Mouse (Mus musculus): Measurements from ENCODE around the gene Ckm.

Ckm gene

DNA sequence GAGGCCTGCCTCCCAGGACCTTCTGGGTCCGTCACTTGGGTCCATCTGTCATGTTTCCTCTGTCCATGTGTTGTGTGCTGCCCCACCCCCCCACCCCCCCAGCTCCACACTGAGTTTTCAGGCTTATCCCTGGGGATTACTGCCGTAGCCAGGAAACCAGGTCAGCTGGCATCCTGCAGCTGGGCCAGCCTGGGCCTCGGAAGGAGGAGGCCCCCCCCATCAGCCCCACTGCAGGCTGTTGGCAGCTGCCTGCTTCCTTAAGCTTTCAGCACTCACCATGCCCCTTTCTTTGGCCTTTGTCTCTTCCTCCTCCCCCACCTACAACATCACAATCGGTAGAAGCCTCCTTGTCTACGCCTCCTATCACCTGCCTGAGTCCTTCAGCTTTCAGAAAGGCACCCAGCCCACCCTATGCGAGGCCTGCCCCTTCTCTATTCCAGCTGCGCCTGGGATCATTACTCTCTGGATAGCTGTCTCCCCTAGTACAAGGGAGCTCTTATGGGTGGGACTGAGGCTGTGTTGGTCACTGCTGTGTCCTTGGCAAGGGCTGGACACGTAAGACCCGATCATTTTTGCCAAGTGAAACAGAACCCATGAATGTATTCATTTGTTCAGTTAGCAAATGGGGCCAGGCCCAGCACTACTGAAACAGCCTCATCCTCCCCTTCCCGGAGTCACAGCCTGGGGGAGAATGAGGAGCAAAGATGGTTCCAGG is 15.7 kb upstream of the Ckm start:
- peak; percentile 93 for DNase-seq

- DNase-seq = no peak
Measured at GRCm38 (mm10) chr7:19394484-19394883, 10.1 kb upstream of the Ckm start.

GRCm38 (mm10) chr7:19399496-19400280 is 4.9 kb upstream of the Ckm start:
- peak; percentile 82 for DNase-seq

GRCm38 (mm10) chr7:19400946-19401345 is 3.6 kb upstream of the Ckm start:
- DNase-seq = no peak

GRCm38 (mm10) chr7:19402535-19403112 is 2.0 kb upstream of the Ckm start:
- peak; percentile 65 for DNase-seq

DNA sequence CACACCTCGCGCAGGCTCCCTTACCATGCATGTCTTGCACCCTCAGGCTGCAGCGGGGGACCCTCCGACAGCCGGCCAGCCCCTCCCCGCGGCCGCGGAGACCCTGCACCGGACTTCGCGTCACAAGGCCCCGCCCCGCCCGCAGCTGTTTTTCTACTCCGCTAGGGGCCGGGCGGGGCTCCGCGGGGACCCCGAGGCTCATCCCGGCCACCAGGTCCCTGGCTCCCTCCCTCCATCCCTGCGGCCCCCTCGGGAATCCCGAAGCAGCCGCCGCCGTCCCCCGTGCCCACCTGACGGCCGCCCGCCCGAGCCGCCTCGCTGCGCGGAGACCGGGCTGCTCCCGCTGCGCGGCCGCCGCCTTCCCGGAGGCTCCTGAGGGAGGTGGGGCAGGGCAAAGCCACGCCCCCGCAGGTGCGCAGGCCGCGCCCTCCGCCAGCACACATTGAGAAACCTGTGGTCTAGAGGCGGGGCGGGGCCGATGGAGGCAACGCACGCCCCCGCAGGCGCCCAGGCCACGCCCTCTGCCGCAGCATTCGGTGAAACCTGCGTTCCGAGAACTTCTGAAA is 762 bp upstream of the Ckm start, which contains the start of gene Klc3:
TSS of gene Klc3 (minus strand) at position 374 of the 566 bp plus-strand sequence.
- DNase-seq = peak; percentile 65

DNA sequence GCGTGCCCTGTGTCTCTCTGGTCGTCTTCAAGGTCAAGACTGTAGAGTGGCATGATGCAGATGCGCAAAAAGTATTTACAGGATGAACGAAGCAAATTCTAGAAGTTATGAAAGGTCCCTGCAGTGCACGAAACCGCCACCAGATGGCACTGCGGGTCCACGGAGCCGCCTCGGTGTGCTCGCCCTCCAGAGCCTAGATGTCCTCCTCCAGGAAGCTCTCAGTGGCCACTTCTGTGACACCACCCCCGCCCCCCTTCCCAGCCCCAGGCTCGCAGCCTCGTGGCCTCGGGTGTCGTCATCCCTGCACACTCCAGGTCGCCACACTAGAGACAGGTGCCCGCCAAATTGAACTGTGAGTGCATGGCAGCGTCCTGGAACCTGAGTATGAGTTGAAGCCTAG is 841 bp downstream of the Ckm start:
- peak; percentile 86 for DNase-seq

DNA sequence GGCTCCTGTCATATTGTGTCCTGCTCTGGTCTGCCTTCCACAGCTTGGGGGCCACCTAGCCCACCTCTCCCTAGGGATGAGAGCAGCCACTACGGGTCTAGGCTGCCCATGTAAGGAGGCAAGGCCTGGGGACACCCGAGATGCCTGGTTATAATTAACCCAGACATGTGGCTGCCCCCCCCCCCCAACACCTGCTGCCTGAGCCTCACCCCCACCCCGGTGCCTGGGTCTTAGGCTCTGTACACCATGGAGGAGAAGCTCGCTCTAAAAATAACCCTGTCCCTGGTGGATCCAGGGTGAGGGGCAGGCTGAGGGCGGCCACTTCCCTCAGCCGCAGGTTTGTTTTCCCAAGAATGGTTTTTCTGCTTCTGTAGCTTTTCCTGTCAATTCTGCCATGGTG is 5.2 kb downstream of the Ckm start:
- peak; percentile 24 for DNase-seq

DNA sequence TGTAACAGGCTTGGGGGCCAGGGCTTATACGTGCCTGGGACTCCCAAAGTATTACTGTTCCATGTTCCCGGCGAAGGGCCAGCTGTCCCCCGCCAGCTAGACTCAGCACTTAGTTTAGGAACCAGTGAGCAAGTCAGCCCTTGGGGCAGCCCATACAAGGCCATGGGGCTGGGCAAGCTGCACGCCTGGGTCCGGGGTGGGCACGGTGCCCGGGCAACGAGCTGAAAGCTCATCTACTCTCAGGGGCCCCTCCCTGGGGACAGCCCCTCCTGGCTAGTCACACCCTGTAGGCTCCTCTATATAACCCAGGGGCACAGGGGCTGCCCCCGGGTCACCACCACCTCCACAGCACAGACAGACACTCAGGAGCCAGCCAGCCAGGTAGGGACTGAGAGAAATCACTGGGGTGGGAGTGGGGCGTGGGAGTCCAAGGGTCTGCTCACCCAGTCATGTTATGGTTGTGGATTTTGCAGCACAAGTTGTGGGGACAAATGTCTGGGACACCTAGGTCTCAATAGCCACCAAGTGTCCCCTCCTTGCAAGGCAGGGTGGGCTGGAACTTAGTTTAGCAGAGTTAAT is 6.3 kb downstream of the Ckm start:
- no peak for DNase-seq

DNA sequence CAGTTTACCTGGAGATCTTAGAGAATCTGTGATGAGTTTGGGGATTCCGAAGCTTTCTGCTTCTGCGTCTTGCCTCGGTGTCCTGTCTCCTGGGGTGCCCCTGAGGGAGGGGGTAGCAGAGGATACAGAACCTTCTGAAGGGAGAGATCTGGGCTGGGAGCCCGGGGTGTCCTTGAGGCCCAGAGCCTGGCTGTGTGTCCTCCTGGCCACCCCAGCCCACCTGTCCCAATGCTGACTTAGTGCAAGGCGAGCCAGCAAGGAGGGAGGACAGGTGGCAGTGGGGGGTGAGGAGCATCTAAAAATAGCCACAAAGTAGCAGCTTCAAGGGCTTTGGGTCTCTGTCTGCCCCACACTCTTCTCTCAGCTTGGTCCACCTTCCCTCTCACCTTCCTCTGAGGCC is 7.2 kb downstream of the Ckm start:
- no peak for DNase-seq

DNA sequence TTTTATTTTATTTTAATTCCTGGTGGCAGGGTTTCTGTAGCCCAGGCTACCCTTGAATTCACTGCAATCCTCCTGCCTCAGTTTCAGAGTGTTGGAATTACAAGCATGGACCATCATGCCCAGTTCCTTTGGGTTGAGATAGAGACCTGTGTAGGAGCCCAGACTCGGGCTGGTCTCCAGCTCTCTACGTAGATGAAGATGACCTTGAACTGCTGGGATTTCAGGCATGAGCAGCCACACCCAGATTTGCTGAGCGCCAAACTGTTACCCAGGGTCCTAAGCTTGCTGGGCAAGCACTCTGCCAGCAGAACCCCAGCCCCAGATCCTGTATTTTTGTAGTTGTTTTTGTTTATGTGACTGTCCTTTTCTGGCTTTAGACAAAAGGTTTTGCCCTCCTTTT is 8.9 kb downstream of the Ckm start:
- no peak for DNase-seq

GRCm38 (mm10) chr7:19416590-19416989 is 12.0 kb downstream of the Ckm start:
- no peak for DNase-seq

- no peak for DNase-seq
Measured at GRCm38 (mm10) chr7:19420121-19420520, 15.5 kb downstream of the Ckm start.

DNA sequence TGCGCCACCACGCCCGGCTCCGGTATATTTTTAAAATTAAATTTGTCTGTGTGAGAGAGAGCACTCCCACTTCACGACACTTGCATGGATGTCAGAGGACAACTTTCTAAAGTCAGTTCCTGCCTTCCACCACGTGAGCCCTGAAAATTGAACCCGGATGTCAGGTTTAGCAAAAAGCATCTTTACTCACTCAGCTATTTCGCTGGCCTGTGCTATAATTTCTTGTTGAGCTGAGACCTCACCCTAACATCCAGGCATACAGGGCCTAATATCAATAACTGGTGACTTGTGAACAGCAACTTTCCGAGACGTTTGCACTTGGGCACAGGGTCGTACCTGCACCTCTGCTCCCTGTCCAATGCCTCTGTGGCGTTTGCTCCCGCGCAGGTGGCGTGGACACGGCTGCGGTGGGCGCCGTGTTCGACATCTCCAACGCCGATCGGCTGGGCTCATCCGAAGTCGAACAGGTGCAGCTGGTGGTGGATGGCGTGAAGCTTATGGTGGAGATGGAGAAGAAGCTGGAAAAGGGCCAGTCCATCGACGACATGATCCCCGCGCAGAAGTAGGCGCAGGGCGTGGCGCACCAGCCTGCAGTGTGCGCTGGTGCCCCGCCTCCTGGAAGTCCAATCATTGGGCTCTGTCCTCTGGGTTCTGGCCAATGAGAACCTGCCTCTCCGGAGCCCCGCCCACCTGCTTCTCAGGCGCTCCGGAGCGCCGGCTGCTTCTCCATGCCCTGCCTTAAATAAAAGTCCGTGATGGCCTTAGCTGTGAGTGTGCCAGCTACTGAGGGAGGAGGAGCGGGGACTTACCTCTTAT is 16.5 kb downstream of the Ckm start:
- peak; percentile 95 for DNase-seq

GRCm38 (mm10) chr7:19423083-19423482 is 18.5 kb downstream of the Ckm start:
- no peak for DNase-seq

GRCm38 (mm10) chr7:19424051-19424450 is 19.5 kb downstream of the Ckm start:
- DNase-seq = no peak

DNA sequence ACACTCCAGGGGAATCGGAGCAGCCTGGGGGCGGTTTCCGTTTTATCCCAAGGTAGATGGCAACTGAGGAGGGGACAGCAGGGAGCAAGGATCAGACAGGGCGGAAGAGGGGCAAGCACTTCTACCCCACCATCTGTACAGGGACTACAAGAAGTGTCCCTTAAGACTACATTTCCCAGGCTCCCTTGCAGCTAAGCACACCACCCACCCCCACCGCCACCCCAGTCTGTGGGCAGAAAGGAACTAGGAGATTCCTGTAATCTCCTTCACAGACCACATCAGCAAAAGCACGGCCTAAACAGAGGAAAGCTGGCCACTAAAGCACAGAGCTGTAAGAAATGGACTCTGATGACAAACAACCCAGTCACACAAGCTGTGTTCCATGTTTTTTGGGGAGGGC is 21.8 kb downstream of the Ckm start:
- DNase-seq = peak; percentile 21

GRCm38 (mm10) chr7:19426888-19427287 is 22.3 kb downstream of the Ckm start:
- DNase-seq = no peak

- no peak for DNase-seq
Measured at GRCm38 (mm10) chr7:19427999-19428650, 23.5 kb downstream of the Ckm start.

- DNase-seq = peak; percentile 71
Measured at GRCm38 (mm10) chr7:19429726-19430125, 25.1 kb downstream of the Ckm start.

- DNase-seq = no peak
Measured at GRCm38 (mm10) chr7:19430402-19430801, 25.8 kb downstream of the Ckm start.

DNA sequence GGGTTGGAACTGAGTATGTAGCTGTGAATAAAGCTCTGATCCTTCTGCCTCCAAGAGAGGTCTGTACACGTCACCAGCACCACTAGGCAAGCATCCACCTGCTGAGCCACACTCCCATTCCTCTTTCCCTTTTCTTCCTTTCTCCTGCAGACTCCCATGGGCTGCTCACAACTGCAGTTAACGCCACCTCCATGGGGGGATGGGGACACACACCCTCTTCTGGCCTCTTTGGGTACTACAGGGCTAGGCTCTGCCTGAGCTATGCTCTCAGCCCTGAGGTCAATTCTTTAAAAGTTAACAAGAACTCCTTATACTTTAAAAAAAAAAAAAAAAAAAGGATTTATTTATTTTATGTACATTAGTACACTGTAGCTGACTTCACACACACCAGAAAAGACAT is 27.9 kb downstream of the Ckm start:
- no peak for DNase-seq
